Mouse (Mus musculus) testis, adult 2 months (tissue): ENCODE results near the gene Pusl1.

Source experiments
- CTCF ChIP-seq: fragments of 200-500 bp; IDR thresholded peaks from 2 replicates; pipeline ENCODE4 v1.5.1; 2012; ENCODE audit warnings: low read depth, mild to moderate bottlenecking, inconsistent platforms, low read length, moderate library complexity; ENCODE audit not compliant: control insufficient read depth, insufficient read depth, insufficient replicate concordance
- POLR2A ChIP-seq: fragments of 200-500 bp; IDR thresholded peaks from 2 replicates; pipeline ENCODE4 v1.6.1; 2012; ENCODE audit warnings: low read depth, mild to moderate bottlenecking, inconsistent platforms, low read length, moderate library complexity; ENCODE audit not compliant: control insufficient read depth

GRCm38 (mm10) chr4:155895216-155895615 is 3.6 kb upstream of the Pusl1 start:
- TF ChIP-seq CTCF: no peak
- no peak for TF ChIP-seq POLR2A
